Mouse (Mus musculus) neural tube, embryonic 15.5 days (tissue): ENCODE results near the gene E130114P18Rik. TPM values are rescaled to one million over a fixed set of nuclear protein-coding genes. Genes with fewer than 3 reads are reported as not detected.

Experiments used
- ATAC-seq: fragments of 200-750 bp; cut with Nextera tagmentation; 2 replicates; pipeline ENCODE4 v1.8.0; 2017; ENCODE audit warnings: mild to moderate bottlenecking, moderate TSS enrichment, moderate library complexity; ENCODE audit not compliant: low FRiP score
- H3K27ac ChIP-seq: fragments of 300-500 bp; sonication (generic); replicated peaks from 2 replicates; pipeline ENCODE4 v1.5.1; 2015; ENCODE audit warnings: mild to moderate bottlenecking, inconsistent platforms
- H3K27me3 ChIP-seq: fragments of 300-500 bp; sonication (generic); replicated peaks from 2 replicates; pipeline ENCODE4 v1.6.1; 2015; ENCODE audit warnings: inconsistent platforms
- H3K36me3 ChIP-seq: fragments of 300-500 bp; sonication (generic); 2 replicates; pipeline ENCODE4 v1.6.1; 2015; ENCODE audit warnings: inconsistent platforms
- H3K4me1 ChIP-seq: fragments of 300-500 bp; sonication (generic); 2 replicates; pipeline ENCODE4 v1.6.1; 2015; ENCODE audit warnings: inconsistent platforms
- H3K4me2 ChIP-seq: fragments of 300-500 bp; sonication (generic); 2 replicates; pipeline ENCODE4 v1.6.1; 2015; ENCODE audit warnings: inconsistent platforms, mild to moderate bottlenecking, moderate library complexity
- H3K4me3 ChIP-seq: fragments of 300-500 bp; sonication (generic); replicated peaks from 2 replicates; pipeline ENCODE4 v1.5.1; 2015; ENCODE audit warnings: mild to moderate bottlenecking, inconsistent platforms
- H3K9ac ChIP-seq: fragments of 300-500 bp; sonication (generic); replicated peaks from 2 replicates; pipeline ENCODE4 v1.6.1; 2015; ENCODE audit warnings: mild to moderate bottlenecking, inconsistent platforms
- H3K9me3 ChIP-seq: fragments of 300-500 bp; sonication (generic); replicated peaks from 2 replicates; pipeline ENCODE4 v1.6.1; 2016; ENCODE audit warnings: inconsistent platforms
- WGBS: fragments of 180-500 bp; shearing (Covaris S2); methylation state at CpG from one replicate; pipeline ENCODE4 v1.1.7; 2015; ENCODE audit warnings: mixed read lengths; 5-methylcytosine and 5-hydroxymethylcytosine counted together
- polyA plus RNA-seq: library from polyadenylated mRNA; unstranded; fragments of >200 nt; fragmentation: Nextera tagmentation; extraction: Ambion mirVana; gene quantifications from 2 replicates; pipeline ENCODE4 v1.2.1, GENCODE M21; 2015

E130114P18Rik gene
- polyA plus RNA-seq, 1 experiment from 2014 or later: 18.4 TPM

DNA sequence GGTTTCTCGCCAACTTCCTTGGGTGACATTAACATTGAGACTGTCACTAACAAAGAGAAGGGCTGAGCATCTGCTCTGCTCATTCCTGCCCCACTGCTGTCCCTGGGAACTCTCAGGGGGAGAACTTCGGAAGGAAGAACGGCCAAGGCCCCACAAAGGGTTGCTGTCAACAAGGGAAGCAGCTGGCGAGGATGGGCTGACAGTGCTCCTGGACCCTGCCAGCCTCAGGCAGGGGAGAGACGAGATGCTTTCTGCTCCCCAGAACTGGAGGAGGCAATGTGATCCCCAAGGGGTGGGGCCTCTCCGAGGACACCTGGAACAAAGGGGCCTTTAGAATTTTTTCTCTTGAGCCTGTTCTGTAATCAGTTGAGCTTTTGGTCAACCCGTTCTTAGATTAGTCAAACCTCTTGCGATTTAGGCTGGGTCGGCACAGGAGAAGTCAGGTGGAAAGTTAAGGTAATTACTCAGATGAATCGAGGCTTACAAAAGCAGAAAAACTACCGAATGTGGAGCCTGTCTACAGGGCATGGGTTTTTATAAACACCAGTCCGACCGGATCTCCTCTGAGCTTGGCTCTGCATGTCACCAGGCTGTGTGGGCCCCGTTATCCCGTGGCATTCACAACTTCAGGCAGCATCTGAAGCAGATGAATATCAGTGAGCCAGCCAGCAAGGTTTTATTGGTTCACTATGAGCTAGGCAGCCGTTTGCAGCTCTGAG is 151.7 kb downstream of the E130114P18Rik start:
- Histone ChIP-seq H3K4me1 (peaks cover 20% of the 10 kb centered on the region), H3K36me3 (no peaks in the 10 kb centered on the region), H3K9ac (no peak overlapping the region), H3K4me3 (no peak overlapping the region), H3K9me3 (no peaks in the 10 kb centered on the region), H3K4me2 (no peak overlapping the region), H3K27ac (no peak overlapping the region), H3K27me3 (no peaks in the 10 kb centered on the region)
- ATAC-seq: no peak
- 32% methylated on average over 16 of the region's 16 CpGs for WGBS

DNA sequence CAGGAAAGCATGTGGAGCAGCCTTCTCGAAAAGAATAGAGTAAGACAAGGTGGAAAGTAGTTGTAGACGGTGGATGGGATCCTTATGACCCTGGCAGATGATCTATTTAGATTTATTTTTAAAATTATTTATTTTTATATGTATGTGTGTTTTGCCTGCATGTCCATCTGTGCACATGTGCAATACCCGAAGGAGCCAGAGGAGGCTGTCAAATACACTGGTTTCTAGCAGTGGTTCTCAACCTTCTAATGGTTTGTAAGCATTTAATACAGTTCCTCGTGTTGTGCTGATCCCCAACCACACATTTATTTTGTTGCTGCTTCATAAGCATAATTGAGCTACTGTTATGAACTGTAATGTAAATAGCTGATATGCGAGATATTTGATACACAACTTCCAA is 154.7 kb downstream of the E130114P18Rik start:
- H3K4me1 ChIP-seq: peaks cover 16% of the 10 kb centered on the region
- ATAC-seq: no peak
- H3K27ac ChIP-seq: no peak overlapping the region
- H3K4me2 ChIP-seq: no peak overlapping the region
- no peaks in the 10 kb centered on the region for H3K9me3 ChIP-seq
- WGBS: 77% methylated on average over 5 of the region's 5 CpGs
- H3K9ac ChIP-seq: no peak overlapping the region
- no peaks in the 10 kb centered on the region for H3K36me3 ChIP-seq
- H3K4me3 ChIP-seq: no peak overlapping the region
- H3K27me3 ChIP-seq: no peaks in the 10 kb centered on the region

DNA sequence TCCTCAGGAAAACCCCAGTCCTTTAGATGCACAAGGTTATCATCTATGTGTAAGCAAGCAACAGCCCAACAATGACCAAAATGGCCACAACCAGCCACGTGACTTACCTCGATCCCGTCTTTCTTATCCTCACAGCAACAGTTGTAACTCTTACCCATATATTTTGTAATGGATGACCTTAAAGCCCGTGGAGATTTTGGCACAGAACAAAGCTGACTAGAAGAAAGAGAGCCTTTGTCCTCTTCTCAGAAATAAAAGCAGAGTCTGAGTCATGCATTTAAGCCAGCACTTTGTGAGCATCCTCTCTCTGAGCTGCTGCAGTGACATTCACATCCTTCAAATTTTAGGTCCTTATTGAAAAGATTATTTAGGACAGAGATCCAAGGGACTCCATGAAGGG is 156.1 kb downstream of the E130114P18Rik start:
- peaks cover 17% of the 10 kb centered on the region for H3K4me1 ChIP-seq
- no peak for ATAC-seq
- 44% methylated on average over 4 of the region's 4 CpGs for WGBS

DNA sequence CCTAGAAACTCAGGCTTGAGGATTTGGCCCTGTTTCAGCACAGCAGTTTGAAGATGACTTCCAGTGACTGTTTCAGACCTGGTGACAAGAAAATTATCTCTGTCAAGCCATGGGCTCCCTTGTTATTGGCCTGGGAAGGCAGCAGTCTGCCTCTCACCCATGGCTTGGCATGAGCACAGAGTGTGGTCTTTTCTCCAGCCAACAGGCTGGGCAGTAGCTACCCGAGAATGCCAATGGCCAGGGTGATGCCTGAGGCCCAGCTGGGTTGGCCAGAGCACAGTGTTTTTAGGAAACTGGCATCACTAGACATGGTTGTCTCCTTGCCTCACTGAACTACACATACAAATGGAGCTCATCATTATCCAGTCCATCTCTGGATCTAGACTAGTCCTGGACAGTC is 157.5 kb downstream of the E130114P18Rik start:
- Histone ChIP-seq H3K9me3 (no peaks in the 10 kb centered on the region), H3K27me3 (no peaks in the 10 kb centered on the region), H3K4me1 (peaks cover 10% of the 10 kb centered on the region), H3K9ac (no peak overlapping the region), H3K36me3 (no peaks in the 10 kb centered on the region), H3K4me3 (no peak overlapping the region), H3K4me2 (no peak overlapping the region), H3K27ac (no peak overlapping the region)
- 90% methylated on average over 1 of the region's 1 CpGs for WGBS
- no peak for ATAC-seq

More for the DNA sequence above, 156.1 kb downstream of the E130114P18Rik start:
- no peaks in the 10 kb centered on the region for H3K9me3 ChIP-seq
- no peaks in the 10 kb centered on the region for H3K36me3 ChIP-seq
- H3K9ac ChIP-seq: no peak overlapping the region
- no peak overlapping the region for H3K4me2 ChIP-seq
- H3K27me3 ChIP-seq: no peaks in the 10 kb centered on the region
- no peak overlapping the region for H3K4me3 ChIP-seq
- no peak overlapping the region for H3K27ac ChIP-seq

DNA sequence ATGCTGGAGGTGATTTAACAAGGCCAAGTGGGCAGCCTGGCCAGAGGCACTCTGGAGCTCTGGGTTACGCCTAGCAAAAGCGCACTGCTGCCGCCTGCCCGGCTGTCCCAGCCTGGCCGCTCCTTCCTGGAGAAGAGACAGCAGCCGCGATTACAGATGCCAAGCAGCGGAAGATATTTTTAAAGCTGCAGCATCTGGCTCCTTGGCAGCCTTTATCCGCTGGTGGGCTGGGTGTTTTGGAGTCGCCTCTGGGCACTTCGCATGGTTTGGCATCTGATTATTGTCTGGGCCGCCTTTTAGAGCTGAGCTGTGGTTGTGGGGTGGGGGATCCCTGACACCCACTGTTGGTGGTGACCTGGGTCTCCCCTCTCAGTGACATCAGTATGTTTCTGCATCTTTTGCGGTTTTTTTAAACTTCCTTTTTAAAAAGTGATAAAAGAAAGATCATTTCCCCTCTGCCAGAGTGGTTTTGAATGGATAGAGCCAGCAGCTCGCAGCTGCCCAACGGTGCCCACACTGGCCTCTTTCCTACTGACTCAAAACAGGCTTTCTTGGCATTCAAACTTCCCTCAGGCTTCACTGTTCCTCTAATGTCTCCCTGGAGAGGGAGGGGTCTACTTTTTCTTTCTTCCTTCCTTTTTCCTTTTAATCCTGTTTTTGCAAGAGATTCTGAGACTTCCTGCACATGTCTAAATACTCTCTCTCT is 159.1 kb downstream of the E130114P18Rik start:
- Histone ChIP-seq H3K4me3 (no peak overlapping the region; the same call in 1 of the 2 replicates), H3K36me3 (no peaks in the 10 kb centered on the region), H3K4me1 (peaks cover 10% of the 10 kb centered on the region), H3K27ac (peak overlapping the region; percentile 80), H3K4me2 (peak overlapping the region; percentile 42), H3K9ac (peak overlapping the region; percentile 38; the same call in 1 of the 2 replicates), H3K9me3 (no peaks in the 10 kb centered on the region), H3K27me3 (no peaks in the 10 kb centered on the region)
- WGBS: 43% methylated on average over 15 of the region's 15 CpGs
- peak; percentile 85 for ATAC-seq

DNA sequence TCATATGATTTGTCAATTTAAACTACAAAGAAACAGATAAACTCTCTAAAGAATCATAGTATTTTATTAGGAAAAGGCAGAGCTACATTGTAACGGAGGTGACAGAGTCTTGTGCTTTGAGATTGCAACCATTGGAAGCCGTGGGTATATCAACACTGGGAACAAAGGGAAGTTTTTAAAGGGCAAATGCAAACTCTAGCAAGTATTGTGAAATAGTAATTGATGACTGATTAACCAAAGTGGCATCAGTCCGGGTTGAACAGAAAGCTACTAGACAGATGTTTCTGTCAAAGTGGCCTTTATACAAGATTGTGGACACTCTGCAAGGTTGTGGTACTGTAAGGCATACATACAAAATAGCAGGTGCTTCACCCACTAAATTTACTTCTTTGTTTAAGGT is 162.8 kb downstream of the E130114P18Rik start:
- H3K27me3 ChIP-seq: no peaks in the 10 kb centered on the region
- ATAC-seq: no peak
- no peak overlapping the region for H3K4me2 ChIP-seq
- no peaks in the 10 kb centered on the region for H3K36me3 ChIP-seq
- 83% methylated on average over 3 of the region's 3 CpGs for WGBS
- H3K9me3 ChIP-seq: no peaks in the 10 kb centered on the region
- H3K4me1 ChIP-seq: peaks cover 25% of the 10 kb centered on the region
- no peak overlapping the region for H3K27ac ChIP-seq
- H3K4me3 ChIP-seq: no peak overlapping the region
- H3K9ac ChIP-seq: no peak overlapping the region

DNA sequence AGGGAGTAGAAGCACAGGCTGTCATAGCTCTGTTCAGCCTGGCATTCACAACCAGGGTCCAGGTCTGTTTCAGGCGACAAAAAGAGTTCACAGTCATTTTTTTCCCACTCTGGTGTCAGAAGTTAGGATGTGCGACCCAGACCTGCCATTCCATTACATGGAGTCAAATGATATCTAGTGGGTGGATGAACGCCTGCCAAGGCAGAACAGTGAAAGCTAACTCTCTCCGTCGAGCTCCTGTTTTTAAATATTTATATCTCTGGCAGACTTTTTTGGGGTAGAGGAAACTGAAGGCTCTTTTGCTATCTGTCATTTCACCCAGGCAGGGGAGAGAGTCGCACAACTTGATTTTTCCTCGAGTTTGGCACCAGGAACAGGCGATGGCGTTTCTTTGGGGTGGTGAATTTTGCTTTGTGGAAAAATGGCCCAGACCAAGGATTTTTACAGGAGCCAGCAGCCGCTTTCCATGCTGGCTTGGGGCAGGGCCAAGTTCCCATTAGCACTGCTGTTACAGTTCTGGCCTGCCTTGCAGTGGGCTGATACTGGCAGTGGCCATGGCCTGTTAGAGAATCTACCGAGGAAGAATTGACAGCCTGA is 166.5 kb downstream of the E130114P18Rik start:
- peak overlapping the region; percentile 77 for H3K27ac ChIP-seq
- peak; percentile 58; the same call in 1 of the 2 replicates for ATAC-seq
- no peak overlapping the region for H3K4me2 ChIP-seq
- peaks cover 19% of the 10 kb centered on the region for H3K4me1 ChIP-seq
- no peaks in the 10 kb centered on the region for H3K9me3 ChIP-seq
- no peaks in the 10 kb centered on the region for H3K27me3 ChIP-seq
- no peak overlapping the region for H3K9ac ChIP-seq
- H3K36me3 ChIP-seq: no peaks in the 10 kb centered on the region
- WGBS: 61% methylated on average over 11 of the region's 11 CpGs
- H3K4me3 ChIP-seq: no peak overlapping the region

DNA sequence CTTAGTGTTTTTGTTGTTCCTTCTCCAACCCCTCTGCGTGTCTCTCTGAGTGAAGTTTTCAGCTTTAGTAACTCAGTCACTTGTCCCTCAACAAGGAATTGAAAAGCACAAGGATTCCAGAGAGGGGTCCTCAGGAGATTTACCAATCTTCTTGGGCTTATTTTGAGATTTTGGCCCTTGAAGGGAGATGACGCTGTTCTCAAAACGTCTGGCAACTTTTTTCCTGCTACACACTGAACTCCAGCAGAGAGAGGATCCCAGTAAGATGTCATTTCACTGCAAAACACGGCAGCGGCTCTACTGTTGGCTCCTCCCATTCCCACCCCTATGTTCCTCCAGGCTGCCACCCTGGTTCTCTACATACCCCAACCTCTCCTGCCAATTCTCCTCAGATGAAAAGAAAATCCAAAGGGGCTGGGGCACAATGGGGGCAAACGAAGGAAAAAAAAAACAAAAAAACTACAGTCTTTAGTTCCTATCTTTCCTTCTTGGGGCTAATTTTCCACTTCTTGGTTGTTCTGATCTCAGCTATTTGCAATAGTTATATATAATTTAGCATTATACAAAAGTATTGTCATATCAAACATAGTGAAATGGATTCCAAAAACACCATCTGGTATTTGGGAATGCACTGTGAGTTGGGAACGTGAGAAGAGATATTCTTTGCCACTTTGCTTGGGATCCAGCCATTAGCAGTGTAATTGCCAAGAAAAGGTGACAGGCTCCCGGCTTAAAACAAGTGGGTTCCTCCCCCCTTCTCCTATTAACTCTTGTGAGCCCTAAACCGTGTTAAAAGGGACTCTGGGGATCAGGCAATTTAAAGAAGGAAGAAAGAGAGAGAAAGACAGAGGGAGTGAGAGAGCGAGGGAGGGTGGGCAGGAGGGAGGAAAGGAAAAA is 167.8 kb downstream of the E130114P18Rik start:
- Histone ChIP-seq H3K27me3 (no peaks in the 10 kb centered on the region), H3K4me2 (no peak overlapping the region), H3K36me3 (no peaks in the 10 kb centered on the region), H3K9ac (no peak overlapping the region), H3K27ac (peak overlapping the region; percentile 77), H3K4me3 (no peak overlapping the region), H3K9me3 (no peaks in the 10 kb centered on the region), H3K4me1 (peaks cover 19% of the 10 kb centered on the region)
- ATAC-seq: no peak
- WGBS: 26% methylated on average over 10 of the region's 10 CpGs

DNA sequence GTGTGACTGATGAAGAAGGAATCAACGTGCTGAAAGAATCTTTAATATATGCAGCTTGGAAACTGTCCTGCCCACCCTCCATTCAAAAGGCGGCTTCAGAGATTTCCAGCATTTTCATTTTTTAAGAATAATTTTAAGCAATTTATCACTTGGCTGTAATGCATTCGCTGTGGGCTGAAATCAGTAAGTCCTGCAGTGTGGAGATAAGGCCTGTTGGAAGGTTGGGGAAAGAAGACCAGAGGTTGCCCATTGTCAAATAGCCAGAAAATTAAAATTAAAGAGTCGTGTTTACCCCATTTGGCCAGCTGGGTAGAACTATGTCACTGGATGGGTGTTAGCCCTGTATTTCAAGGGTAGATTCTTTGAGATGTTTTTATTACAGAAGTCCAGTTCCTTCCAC is 168.5 kb downstream of the E130114P18Rik start:
- H3K4me2 ChIP-seq: no peak overlapping the region
- H3K4me3 ChIP-seq: no peak overlapping the region
- ATAC-seq: no peak
- H3K4me1 ChIP-seq: peaks cover 19% of the 10 kb centered on the region
- no peaks in the 10 kb centered on the region for H3K27me3 ChIP-seq
- H3K27ac ChIP-seq: 0 out of 2 replicates have a peak overlapping the region, but pooled peaks have one; percentile 14
- H3K9me3 ChIP-seq: no peaks in the 10 kb centered on the region
- WGBS: 76% methylated on average over 4 of the region's 4 CpGs
- H3K36me3 ChIP-seq: no peaks in the 10 kb centered on the region
- no peak overlapping the region for H3K9ac ChIP-seq

DNA sequence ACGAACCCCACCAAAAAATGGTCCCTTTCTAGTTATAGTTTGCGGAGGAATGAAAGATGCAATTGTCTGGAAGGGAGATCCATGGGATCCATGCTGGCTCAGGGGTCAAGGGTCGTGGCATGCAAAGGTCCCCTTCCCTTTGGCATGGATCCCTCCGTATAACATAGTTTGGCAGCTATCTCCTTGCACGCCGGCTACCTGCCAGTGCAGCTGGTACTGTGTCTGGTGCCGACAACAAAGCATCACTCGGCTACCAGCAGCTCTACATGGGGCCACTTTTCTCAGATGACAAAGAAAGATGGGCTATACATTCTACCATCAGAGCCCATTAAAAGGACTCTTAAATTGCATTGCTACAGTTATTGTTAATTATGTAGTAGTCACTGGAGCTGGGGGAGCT is 169.2 kb downstream of the E130114P18Rik start:
- Histone ChIP-seq H3K36me3 (no peaks in the 10 kb centered on the region), H3K27me3 (no peaks in the 10 kb centered on the region), H3K4me2 (no peak overlapping the region), H3K4me1 (peaks cover 19% of the 10 kb centered on the region), H3K9me3 (no peaks in the 10 kb centered on the region), H3K27ac (no peak overlapping the region), H3K4me3 (no peak overlapping the region), H3K9ac (no peak overlapping the region)
- 52% methylated on average over 8 of the region's 8 CpGs for WGBS
- no peak for ATAC-seq

DNA sequence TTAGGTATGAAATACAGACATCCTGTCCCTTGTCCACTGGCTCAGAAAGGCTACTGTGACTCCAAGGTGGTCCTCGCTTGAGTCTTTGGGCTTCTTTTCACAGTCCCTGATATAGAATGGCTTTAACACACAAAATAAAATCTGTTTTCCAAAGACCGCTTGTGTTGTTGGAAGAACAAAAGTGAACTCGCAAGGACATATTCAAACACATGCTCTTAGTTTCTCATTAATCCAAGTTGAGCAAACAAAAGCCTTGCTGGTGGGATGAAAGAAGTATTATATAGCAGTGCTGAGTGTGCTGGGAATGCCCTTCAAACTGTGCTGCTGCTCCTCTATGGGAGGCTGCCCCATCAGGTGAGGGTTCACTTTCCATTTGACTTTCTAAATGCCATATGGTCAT is 169.7 kb downstream of the E130114P18Rik start:
- H3K4me3 ChIP-seq: no peak overlapping the region
- H3K9me3 ChIP-seq: no peaks in the 10 kb centered on the region
- H3K27me3 ChIP-seq: no peaks in the 10 kb centered on the region
- no peaks in the 10 kb centered on the region for H3K36me3 ChIP-seq
- H3K4me2 ChIP-seq: no peak overlapping the region
- WGBS: 45% methylated on average over 3 of the region's 3 CpGs
- H3K9ac ChIP-seq: no peak overlapping the region
- H3K27ac ChIP-seq: no peak overlapping the region
- peaks cover 19% of the 10 kb centered on the region for H3K4me1 ChIP-seq
- no peak for ATAC-seq
